Mouse (Mus musculus): ENCODE measurements at regions not wholly inside any gene's neighbourhood (a gene's known extent, or its start where the extent isn't known, plus 50 kb on each side); places are given as distances from the start of the nearest gene placed in this dataset.
A peak's percentile ranks its signal among the peaks of the same experiment; 100 is the strongest.

DNA sequence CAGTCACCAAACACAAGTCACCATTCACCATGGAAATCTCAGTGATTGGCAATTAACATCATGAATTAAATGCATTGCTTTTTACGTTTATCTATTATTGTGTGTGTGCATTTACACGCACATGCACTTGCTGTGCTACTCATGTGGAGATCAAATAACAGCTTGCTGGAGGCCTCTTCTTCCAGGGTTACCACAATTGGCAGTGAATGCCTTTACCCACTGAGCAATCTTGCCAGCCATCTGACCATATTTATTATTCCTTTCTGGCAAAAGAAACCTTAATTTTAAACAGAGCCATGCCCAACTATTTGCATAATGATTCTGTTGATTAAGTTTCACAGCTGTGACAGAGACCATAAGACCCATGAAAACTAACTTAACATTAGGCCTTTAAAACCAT lies 494.5 kb upstream of the 4930412O13Rik start:
- ATAC-seq (ENCODE audit: low FRiP score, low read depth): 0 out of 2 replicates have a peak, but pooled peaks have one; percentile 23

GRCm38 (mm10) chr2:9388058-9388457 lies 493.0 kb upstream of the 4930412O13Rik start:
- WGBS: 80% methylated on average over 3 of the region's 3 CpGs
- H3K4me3 ChIP-seq: no peak overlapping the region
- H3K4me2 ChIP-seq: no peak overlapping the region
- no peaks in the 10 kb centered on the region for H3K36me3 ChIP-seq
- H3K9ac ChIP-seq: no peak overlapping the region
- no peak for ATAC-seq (ENCODE audit: low FRiP score, low read depth)
- no peak overlapping the region for H3K27ac ChIP-seq (replicated peaks)
- no peaks in the 10 kb centered on the region for H3K4me1 ChIP-seq (replicated peaks)
- H3K27me3 ChIP-seq: no peaks in the 10 kb centered on the region
- no peaks in the 10 kb centered on the region for H3K9me3 ChIP-seq

More for the DNA sequence above, 494.5 kb upstream of the 4930412O13Rik start:
- H3K4me3 ChIP-seq: no peak overlapping the region
- H3K27me3 ChIP-seq: no peaks in the 10 kb centered on the region
- H3K4me1 ChIP-seq (replicated peaks): no peaks in the 10 kb centered on the region
- H3K4me2 ChIP-seq: no peak overlapping the region
- H3K9me3 ChIP-seq: no peaks in the 10 kb centered on the region
- no peak overlapping the region for H3K27ac ChIP-seq (replicated peaks)
- WGBS: 34% methylated on average over 2 of the region's 2 CpGs
- no peak overlapping the region for H3K9ac ChIP-seq
- H3K36me3 ChIP-seq: no peaks in the 10 kb centered on the region

GRCm38 (mm10) chr2:9395379-9395999 lies 485.6 kb upstream of the 4930412O13Rik start:
- ATAC-seq (ENCODE audit: low FRiP score, low read depth): no peak

DNA sequence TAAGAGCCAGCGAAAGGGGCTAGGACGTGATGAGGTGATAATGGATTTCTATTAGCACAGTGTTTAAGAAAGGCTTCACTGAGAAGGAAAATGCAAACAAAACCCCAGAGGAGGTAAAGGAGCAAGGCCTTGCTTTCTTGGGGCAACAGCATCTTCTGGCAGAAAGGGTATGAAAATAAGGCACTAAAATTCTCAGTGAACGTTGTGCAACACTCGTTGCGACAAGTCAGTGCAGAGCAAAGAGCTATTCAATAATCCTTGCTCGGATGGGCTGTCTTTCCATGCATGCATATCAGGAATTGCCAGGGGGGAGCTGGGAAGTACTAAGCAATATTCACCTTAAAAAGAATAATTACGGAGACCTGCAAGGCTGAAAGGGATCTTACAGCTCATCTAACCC lies 479.6 kb upstream of the 4930412O13Rik start:
- Histone ChIP-seq H3K4me2 (no peak overlapping the region), H3K9ac (no peak overlapping the region), H3K4me1 (replicated peaks) (no peaks in the 10 kb centered on the region), H3K9me3 (no peaks in the 10 kb centered on the region), H3K4me3 (no peak overlapping the region), H3K27ac (replicated peaks) (no peak overlapping the region), H3K36me3 (no peaks in the 10 kb centered on the region), H3K27me3 (no peaks in the 10 kb centered on the region)
- ATAC-seq (ENCODE audit: low FRiP score, low read depth): no peak
- 86% methylated on average over 7 of the region's 7 CpGs for WGBS

More at GRCm38 (mm10) chr2:9395379-9395999, 485.6 kb upstream of the 4930412O13Rik start:
- H3K9me3 ChIP-seq: no peaks in the 10 kb centered on the region
- H3K4me1 ChIP-seq (replicated peaks): no peaks in the 10 kb centered on the region
- no peak overlapping the region for H3K4me2 ChIP-seq
- H3K36me3 ChIP-seq: no peaks in the 10 kb centered on the region
- 83% methylated on average over 9 of the region's 9 CpGs for WGBS
- H3K4me3 ChIP-seq: no peak overlapping the region
- H3K27me3 ChIP-seq: no peaks in the 10 kb centered on the region
- H3K9ac ChIP-seq: no peak overlapping the region
- no peak overlapping the region for H3K27ac ChIP-seq (replicated peaks)

DNA sequence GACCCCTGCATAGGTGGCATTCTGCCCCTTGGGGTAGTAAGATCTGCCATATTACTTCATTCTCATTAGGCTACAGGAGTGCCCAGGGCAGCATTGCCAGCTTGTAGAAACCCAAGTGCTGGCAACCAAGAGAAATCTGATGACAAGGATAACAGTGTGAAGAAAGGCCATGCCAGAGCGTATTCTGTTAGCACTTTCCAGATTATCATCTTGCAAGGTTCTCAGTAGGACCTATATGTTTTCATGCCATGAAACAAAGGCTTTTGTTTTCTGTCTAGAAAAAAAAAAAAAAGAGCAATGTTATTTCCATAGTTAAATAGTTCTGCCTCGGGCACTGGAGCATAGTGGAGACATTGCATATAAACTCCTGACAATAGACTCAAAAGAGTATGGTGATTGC lies 478.8 kb upstream of the 4930412O13Rik start:
- no peak for ATAC-seq (ENCODE audit: low FRiP score, low read depth)
- H3K36me3 ChIP-seq: no peaks in the 10 kb centered on the region
- H3K4me2 ChIP-seq: no peak overlapping the region
- H3K4me1 ChIP-seq (replicated peaks): no peaks in the 10 kb centered on the region
- no peak overlapping the region for H3K4me3 ChIP-seq
- H3K9me3 ChIP-seq: no peaks in the 10 kb centered on the region
- WGBS: 64% methylated on average over 2 of the region's 2 CpGs
- no peak overlapping the region for H3K9ac ChIP-seq
- H3K27ac ChIP-seq (replicated peaks): no peak overlapping the region
- no peaks in the 10 kb centered on the region for H3K27me3 ChIP-seq

- Histone ChIP-seq H3K27me3 (no peaks in the 10 kb centered on the region), H3K9ac (no peak overlapping the region), H3K9me3 (no peaks in the 10 kb centered on the region), H3K36me3 (no peaks in the 10 kb centered on the region), H3K4me1 (replicated peaks) (no peaks in the 10 kb centered on the region), H3K27ac (replicated peaks) (no peak overlapping the region), H3K4me2 (no peak overlapping the region), H3K4me3 (no peak overlapping the region)
- 76% methylated on average over 7 of the region's 7 CpGs for WGBS
- no peak for ATAC-seq (ENCODE audit: low FRiP score, low read depth)
Observed at GRCm38 (mm10) chr2:9409075-9409474, 472.0 kb upstream of the 4930412O13Rik start.

DNA sequence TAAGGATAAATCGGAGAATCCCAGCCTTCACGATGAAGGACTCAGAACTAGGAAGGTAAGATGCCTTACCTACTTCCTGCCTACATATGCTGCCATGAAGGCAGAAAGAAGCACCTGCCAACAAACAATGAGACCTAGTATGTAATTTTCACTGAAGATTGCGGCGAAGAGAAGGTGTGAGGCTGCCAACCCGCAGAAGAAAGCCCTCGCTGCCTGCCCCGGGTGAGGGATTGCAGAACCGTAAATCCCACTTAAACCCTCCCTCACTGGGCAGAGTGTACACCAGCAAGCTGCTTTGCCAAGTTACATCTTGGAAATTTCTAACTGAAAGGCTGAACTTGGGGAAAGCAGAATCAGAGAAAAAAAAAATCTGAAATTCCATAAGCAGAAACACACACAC lies 458.4 kb upstream of the 4930412O13Rik start:
- Histone ChIP-seq H3K9ac (no peak overlapping the region), H3K27ac (replicated peaks) (no peak overlapping the region), H3K9me3 (no peaks in the 10 kb centered on the region), H3K36me3 (no peaks in the 10 kb centered on the region), H3K4me1 (replicated peaks) (no peaks in the 10 kb centered on the region), H3K4me3 (no peak overlapping the region), H3K4me2 (no peak overlapping the region), H3K27me3 (no peaks in the 10 kb centered on the region)
- ATAC-seq (ENCODE audit: low FRiP score, low read depth): no peak
- 86% methylated on average over 8 of the region's 8 CpGs for WGBS

GRCm38 (mm10) chr2:9423534-9423933 lies 457.5 kb upstream of the 4930412O13Rik start:
- H3K4me1 ChIP-seq (replicated peaks): no peaks in the 10 kb centered on the region
- H3K36me3 ChIP-seq: no peaks in the 10 kb centered on the region
- no peak overlapping the region for H3K4me2 ChIP-seq
- H3K9ac ChIP-seq: no peak overlapping the region
- no peak overlapping the region for H3K27ac ChIP-seq (replicated peaks)
- H3K9me3 ChIP-seq: no peaks in the 10 kb centered on the region
- H3K27me3 ChIP-seq: no peaks in the 10 kb centered on the region
- ATAC-seq (ENCODE audit: low FRiP score, low read depth): no peak
- WGBS: 16% methylated on average over 7 of the region's 7 CpGs
- H3K4me3 ChIP-seq: no peak overlapping the region

DNA sequence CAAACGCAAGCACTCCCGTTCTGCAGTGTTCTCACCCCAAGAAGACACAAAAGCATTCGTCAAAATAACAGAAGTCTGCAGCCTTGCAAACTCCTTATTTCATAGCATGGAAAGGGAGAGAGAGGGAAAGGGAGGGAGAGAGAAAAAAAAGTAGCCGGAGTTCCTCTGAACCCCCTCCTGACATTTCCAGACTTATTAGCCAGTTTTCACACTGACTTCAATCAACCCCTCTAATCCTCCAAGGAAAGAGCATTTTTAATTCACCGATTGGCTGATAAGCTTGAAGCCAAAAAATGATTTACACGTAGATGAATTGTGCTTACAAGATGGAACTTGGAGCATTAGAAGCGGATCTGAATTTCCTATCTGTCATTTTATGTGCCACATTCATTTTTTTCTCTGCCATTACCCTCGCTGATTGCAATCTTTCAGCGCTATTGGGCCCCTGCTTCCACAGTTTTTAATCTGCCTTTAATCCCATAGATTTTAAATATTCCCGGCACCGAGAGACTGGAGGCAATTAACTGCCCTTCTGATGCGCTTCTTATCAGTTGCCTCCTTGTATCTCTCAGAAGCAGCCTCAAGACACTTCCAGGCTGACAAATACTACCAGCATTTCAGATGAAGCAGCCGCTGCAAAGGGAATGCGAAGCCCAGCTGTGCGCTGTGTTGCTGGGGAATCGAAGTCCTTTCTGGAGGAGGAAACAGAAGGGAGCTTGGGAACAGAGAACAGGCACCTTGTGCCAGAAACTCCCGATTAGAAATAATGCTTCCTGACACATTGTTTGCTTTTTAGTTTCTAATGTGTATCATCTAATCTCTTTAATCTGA lies 447.7 kb upstream of the 4930412O13Rik start:
- Histone ChIP-seq H3K9ac (no peak overlapping the region), H3K27ac (replicated peaks) (no peak overlapping the region), H3K4me2 (peak overlapping the region; percentile 32), H3K4me3 (0 out of 2 replicates have a peak overlapping the region, but pooled peaks have one; percentile 12), H3K27me3 (no peaks in the 10 kb centered on the region), H3K9me3 (no peaks in the 10 kb centered on the region), H3K36me3 (no peaks in the 10 kb centered on the region), H3K4me1 (replicated peaks) (peaks cover 7% of the 10 kb centered on the region)
- ATAC-seq (ENCODE audit: low FRiP score, low read depth): no peak
- 28% methylated on average over 17 of the region's 17 CpGs for WGBS

- H3K4me1 ChIP-seq (replicated peaks): peaks cover 7% of the 10 kb centered on the region
- H3K4me3 ChIP-seq: no peak overlapping the region
- 47% methylated on average over 9 of the region's 9 CpGs for WGBS
- H3K27ac ChIP-seq (replicated peaks): no peak overlapping the region
- H3K9ac ChIP-seq: no peak overlapping the region
- H3K27me3 ChIP-seq: no peaks in the 10 kb centered on the region
- H3K9me3 ChIP-seq: no peaks in the 10 kb centered on the region
- ATAC-seq (ENCODE audit: low FRiP score, low read depth): peak; percentile 45; the same call in 1 of the 2 replicates
- H3K36me3 ChIP-seq: no peaks in the 10 kb centered on the region
- H3K4me2 ChIP-seq: no peak overlapping the region
Observed at GRCm38 (mm10) chr2:9435155-9435872, 445.7 kb upstream of the 4930412O13Rik start.

- Histone ChIP-seq H3K4me3 (no peak overlapping the region), H3K36me3 (no peaks in the 10 kb centered on the region), H3K27me3 (no peaks in the 10 kb centered on the region), H3K9me3 (no peaks in the 10 kb centered on the region), H3K27ac (replicated peaks) (no peak overlapping the region), H3K4me2 (no peak overlapping the region), H3K4me1 (replicated peaks) (no peaks in the 10 kb centered on the region), H3K9ac (no peak overlapping the region)
- no peak for ATAC-seq (ENCODE audit: low FRiP score, low read depth)
Observed at GRCm38 (mm10) chr2:9443103-9443502, 437.9 kb upstream of the 4930412O13Rik start.

DNA sequence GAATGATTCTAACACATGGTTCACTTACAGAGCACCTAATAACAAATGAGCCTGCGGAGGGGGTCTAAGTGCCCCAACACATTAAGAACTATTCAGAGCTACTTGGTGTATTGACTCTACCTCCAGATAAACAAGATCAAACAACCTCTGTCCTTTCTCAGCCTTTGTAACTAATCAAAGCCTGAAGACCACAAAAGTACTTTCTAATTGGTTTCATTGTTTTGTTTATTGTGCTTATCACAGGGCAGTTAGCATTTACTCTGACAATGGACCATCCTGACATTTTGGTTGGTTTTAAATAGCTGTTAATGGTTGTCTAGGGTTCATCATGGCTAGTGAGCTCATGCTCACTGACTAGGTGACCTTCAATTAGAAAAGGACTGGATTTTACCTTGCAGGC lies 435.2 kb upstream of the 4930412O13Rik start:
- Histone ChIP-seq H3K9ac (no peak overlapping the region), H3K36me3 (no peaks in the 10 kb centered on the region), H3K4me1 (replicated peaks) (no peaks in the 10 kb centered on the region), H3K9me3 (no peaks in the 10 kb centered on the region), H3K4me2 (no peak overlapping the region), H3K4me3 (no peak overlapping the region), H3K27me3 (no peaks in the 10 kb centered on the region), H3K27ac (replicated peaks) (no peak overlapping the region)
- 83% methylated on average over 1 of the region's 1 CpGs for WGBS
- ATAC-seq (ENCODE audit: low FRiP score, low read depth): no peak

All from hindbrain, embryonic 15.5 days (tissue).